In the genomic region with DNA sequence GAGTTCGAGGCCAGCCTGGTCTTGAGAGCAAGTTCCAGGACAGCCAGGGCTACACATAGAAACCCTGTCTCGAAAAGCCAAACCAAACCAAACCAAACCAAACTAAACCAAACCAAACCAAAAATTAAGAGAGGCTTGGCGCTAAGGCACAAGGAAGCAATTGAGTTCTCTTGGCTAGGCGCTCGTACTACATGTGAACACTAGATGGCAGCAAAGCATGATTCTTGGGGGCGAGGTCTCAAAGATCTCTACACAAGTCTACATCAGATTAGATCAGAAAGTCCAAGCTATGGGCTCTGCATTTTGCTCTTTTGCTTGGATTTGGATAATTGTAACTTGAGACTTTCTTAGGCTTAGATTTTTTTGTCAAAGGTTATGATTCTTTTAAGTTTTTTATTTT, we compare ENCODE assay signal across 8 mouse cellular contexts. TPM values are rescaled to one million over a fixed set of nuclear protein-coding genes. Genes with fewer than 3 reads are reported as not detected.
DNase-seq lines count a peak whose midpoint lies in the region; ATAC-seq lines count a peak whose summit lies in the region.

No protein-coding gene starts in this region.

- intact Hi-C loops in heart, postnatal 36 days (cut with DNase I) = loop anchor here (5.0 to 10.0 kb wide), 2 partner anchors 233 to 681 kb away; no protein-coding TSS in a partner anchor

- H3K36me3 ChIP-seq in forebrain, embryonic 10.5 days (replicated peaks) = peaks cover 19% of the 10 kb centered on the region
- peaks cover 15% of the 10 kb centered on the region for H3K36me3 ChIP-seq in forebrain, embryonic 12.5 days (replicated peaks)

- DNase-seq in forebrain, embryonic 10.5 days (ENCODE audit: extremely low spot score, low spot score) = peak; percentile 75
- DNase-seq in adipocyte (ENCODE audit: low spot score) = peak; percentile 87
- DNase-seq in embryo, embryonic 10.5 days (ENCODE audit: low spot score) = peak; percentile 94
- peak; percentile 65 to 72 for DNase-seq in heart, postnatal 36 days
- peak; percentile 55 to 64 for DNase-seq in layer of hippocampus, postnatal 36 days
- DNase-seq in mesoderm, embryonic 11.5 days (ENCODE audit: low read depth, low spot score) = peak; percentile 81
- DNase-seq in spleen, adult 18-20 months = peak; percentile 27 to 65

- no peak overlapping the region for H3K4me3 ChIP-seq in forebrain, embryonic 10.5 days
- H3K4me3 ChIP-seq in forebrain, embryonic 12.5 days (replicated peaks) = no peak overlapping the region

- peaks cover 3% of the 10 kb centered on the region; the same call in 1 of the 2 replicates for H3K4me1 ChIP-seq in forebrain, embryonic 10.5 days
- no peaks in the 10 kb centered on the region for H3K4me1 ChIP-seq in forebrain, embryonic 12.5 days

- H3K4me2 ChIP-seq in forebrain, embryonic 12.5 days = no peak overlapping the region

- no peak overlapping the region for H3K9ac ChIP-seq in forebrain, embryonic 12.5 days

- H3K27ac ChIP-seq in forebrain, embryonic 10.5 days = no peak overlapping the region
- no peak overlapping the region for H3K27ac ChIP-seq in forebrain, embryonic 12.5 days

- no peaks in the 10 kb centered on the region for H3K9me3 ChIP-seq in forebrain, embryonic 10.5 days
- H3K9me3 ChIP-seq in forebrain, embryonic 12.5 days = no peaks in the 10 kb centered on the region

- no peaks in the 10 kb centered on the region for H3K27me3 ChIP-seq in forebrain, embryonic 10.5 days (ENCODE audit: poor library complexity, severe bottlenecking)
- no peaks in the 10 kb centered on the region for H3K27me3 ChIP-seq in forebrain, embryonic 12.5 days

- ATAC-seq in forebrain, embryonic 12.5 days (ENCODE audit: low FRiP score) = no peak

- WGBS in forebrain, embryonic 10.5 days = 8% methylated on average over 6 of the region's 6 CpGs
- 6% methylated on average over 6 of the region's 6 CpGs for WGBS in forebrain, embryonic 12.5 days

RNA-seq across cellular contexts. Expression of a gene that starts 13.8 kb away (rescaled TPM):
- polyA plus RNA-seq in forebrain, embryonic 10.5 days (2016; fragmentation: Nextera tagmentation; extraction: Ambion mirVana) = 7.6 and 8.9 TPM in 2 replicates
- 6.2 and 6.9 TPM in 2 replicates for polyA plus RNA-seq in forebrain, embryonic 12.5 days (2016; fragmentation: Nextera tagmentation; extraction: Ambion mirVana)
- total RNA-seq in heart, postnatal 36 days (2021) = 1 to 10 TPM; 4.6 to 6.2 TPM
- total RNA-seq in layer of hippocampus, postnatal 36 days (2021) = under 1 TPM; 0.90 to 0.91 TPM

RNA-seq across cellular contexts. Expression of a gene that starts 17.8 kb away (rescaled TPM):
- polyA plus RNA-seq in forebrain, embryonic 10.5 days (2016; fragmentation: Nextera tagmentation; extraction: Ambion mirVana) = 166 and 168 TPM in 2 replicates
- 122 and 139 TPM in 2 replicates for polyA plus RNA-seq in forebrain, embryonic 12.5 days (2016; fragmentation: Nextera tagmentation; extraction: Ambion mirVana)
- total RNA-seq in heart, postnatal 36 days (2021) = 10 to 100 TPM; 65.6 to 69.9 TPM
- 10 to 100 TPM; 29.5 to 30.0 TPM for total RNA-seq in layer of hippocampus, postnatal 36 days (2021)

RNA-seq across cellular contexts. Expression of a gene that starts 17.9 kb away (rescaled TPM):
- 136 and 140 TPM in 2 replicates for polyA plus RNA-seq in forebrain, embryonic 10.5 days (2016; fragmentation: Nextera tagmentation; extraction: Ambion mirVana)
- polyA plus RNA-seq in forebrain, embryonic 12.5 days (2016; fragmentation: Nextera tagmentation; extraction: Ambion mirVana) = 130 and 135 TPM in 2 replicates
- total RNA-seq in heart, postnatal 36 days (2021) = 10 to 100 TPM; 27.7 to 29.8 TPM
- total RNA-seq in layer of hippocampus, postnatal 36 days (2021) = 10 to 100 TPM; 86.9 to 93.2 TPM
